Comparison of ENCODE assay signal across 7 mouse cellular contexts in genomic region chr15:7397446-7397817, GRCm38 (mm10). TPM values are rescaled to one million over a fixed set of nuclear protein-coding genes. Genes with fewer than 3 reads are reported as not detected.
DNase-seq lines count a peak whose midpoint lies in the region; ATAC-seq and TF ChIP-seq lines count a peak whose summit lies in the region.

No protein-coding gene starts in this region.

- no peaks in the 10 kb centered on the region for H3K4me1 ChIP-seq in cortical plate, adult 2 months (ENCODE audit: control insufficient read depth, insufficient read depth, low read length)
- peaks cover 8% of the 10 kb centered on the region for H3K4me1 ChIP-seq in embryonic facial prominence, embryonic 15.5 days
- H3K4me1 ChIP-seq in intestine, embryonic 15.5 days (replicated peaks): peaks cover 7% of the 10 kb centered on the region; the same call in 1 of the 2 replicates
- H3K4me1 ChIP-seq in midbrain, embryonic 12.5 days: peaks cover 6% of the 10 kb centered on the region; the same call in 1 of the 2 replicates

- no peak for TF ChIP-seq CTCF in cortical plate, adult 2 months (IDR thresholded peaks at IDR 0.05; ENCODE audit: extremely low read depth, insufficient read depth, low read length)

- peak overlapping the region; percentile 45 for H3K4me3 ChIP-seq in cortical plate, adult 2 months (ENCODE audit: insufficient read depth, low read length)
- H3K4me3 ChIP-seq in embryonic facial prominence, embryonic 15.5 days (replicated peaks): peak overlapping the region; percentile 53
- H3K4me3 ChIP-seq in intestine, embryonic 15.5 days (replicated peaks): peak overlapping the region; percentile 63
- H3K4me3 ChIP-seq in midbrain, embryonic 12.5 days: peak overlapping the region; percentile 56

- H3K9me3 ChIP-seq in embryonic facial prominence, embryonic 15.5 days (replicated peaks): no peaks in the 10 kb centered on the region
- H3K9me3 ChIP-seq in intestine, embryonic 15.5 days: no peaks in the 10 kb centered on the region
- H3K9me3 ChIP-seq in midbrain, embryonic 12.5 days: no peaks in the 10 kb centered on the region

- no peak for TF ChIP-seq POLR2A in cortical plate, adult 2 months (IDR thresholded peaks at IDR 0.05; ENCODE audit: extremely low read depth, insufficient read depth, low read length)

- WGBS in embryonic facial prominence, embryonic 15.5 days: 3% methylated on average over 8 of the region's 8 CpGs
- WGBS in intestine, embryonic 15.5 days: 1% methylated on average over 8 of the region's 8 CpGs
- WGBS in midbrain, embryonic 12.5 days: under 1% methylated on average over 8 of the region's 8 CpGs

- H3K9ac ChIP-seq in embryonic facial prominence, embryonic 15.5 days: peak overlapping the region; percentile 47
- H3K9ac ChIP-seq in intestine, embryonic 15.5 days: peak overlapping the region; percentile 76
- H3K9ac ChIP-seq in midbrain, embryonic 12.5 days (replicated peaks): peak overlapping the region; percentile 58; the same call in 1 of the 2 replicates

- DNase-seq in gastrocnemius, adult 8-10 months (ENCODE audit: low spot score in 2 of 2): no peak
- DNase-seq in left cerebral cortex, postnatal 4 days: no peak
- DNase-seq in ovary, postnatal 10 days (ENCODE audit: low spot score): no peak

- peak overlapping the region; percentile 93 for H3K4me2 ChIP-seq in embryonic facial prominence, embryonic 15.5 days (replicated peaks)
- peak overlapping the region; percentile 92 for H3K4me2 ChIP-seq in intestine, embryonic 15.5 days (replicated peaks)
- peak overlapping the region; percentile 97 for H3K4me2 ChIP-seq in midbrain, embryonic 12.5 days (replicated peaks)

- intact Hi-C loops in left cerebral cortex, postnatal 4 days (cut with DNase I): no loop called here

- H3K27ac ChIP-seq in cortical plate, adult 2 months (ENCODE audit: insufficient read depth, low read length): no peak overlapping the region
- H3K27ac ChIP-seq in embryonic facial prominence, embryonic 15.5 days (replicated peaks): peak overlapping the region; percentile 63
- H3K27ac ChIP-seq in intestine, embryonic 15.5 days: peak overlapping the region; percentile 87
- H3K27ac ChIP-seq in midbrain, embryonic 12.5 days (replicated peaks): no peak overlapping the region

- no peaks in the 10 kb centered on the region for H3K27me3 ChIP-seq in embryonic facial prominence, embryonic 15.5 days
- H3K27me3 ChIP-seq in intestine, embryonic 15.5 days (replicated peaks): no peaks in the 10 kb centered on the region
- H3K27me3 ChIP-seq in midbrain, embryonic 12.5 days: peaks cover 35% of the 10 kb centered on the region

- ATAC-seq in embryonic facial prominence, embryonic 15.5 days (ENCODE audit: insufficient number of reproducible peaks, low FRiP score, low TSS enrichment, low read depth): no peak
- ATAC-seq in intestine, embryonic 15.5 days: peak; percentile 69
- 0 out of 2 replicates have a peak, but pooled peaks have one; percentile 5 for ATAC-seq in midbrain, embryonic 12.5 days (ENCODE audit: low FRiP score, low read depth)

- no peaks in the 10 kb centered on the region for H3K36me3 ChIP-seq in embryonic facial prominence, embryonic 15.5 days
- H3K36me3 ChIP-seq in intestine, embryonic 15.5 days: no peaks in the 10 kb centered on the region
- no peaks in the 10 kb centered on the region for H3K36me3 ChIP-seq in midbrain, embryonic 12.5 days

RNA-seq across cellular contexts. Expression of gene Egflam, which starts 0.8 kb away (rescaled TPM):
- 2.1 and 3.0 TPM in 2 replicates for polyA plus RNA-seq in cortical plate, adult 2 months (2012; rRNA removed)
- polyA plus RNA-seq in embryonic facial prominence, embryonic 15.5 days (2015; fragmentation: Nextera tagmentation; extraction: Ambion mirVana): 15.2 and 17.8 TPM in 2 replicates
- polyA plus RNA-seq in intestine, embryonic 15.5 days (2015; fragmentation: Nextera tagmentation; extraction: Ambion mirVana): 21.5 and 24.8 TPM in 2 replicates
- 9.7 and 13.0 TPM in 2 replicates for polyA plus RNA-seq in midbrain, embryonic 12.5 days (2016; fragmentation: Nextera tagmentation; extraction: Ambion mirVana)
- total RNA-seq in gastrocnemius, adult 8-10 months (2022): 10 to 100 TPM; 14.2 to 21.0 (median 19.4) TPM
- 1 to 10 TPM; 5.7 to 9.6 TPM for total RNA-seq in left cerebral cortex, postnatal 4 days (2021)

Comparison
In these comparisons a context has a peak if more than half of its experiments do, and no peak if none do; other contexts are left out.
1. H3K27ac ChIP-seq: peak in embryonic facial prominence, embryonic 15.5 days (single experiment) and intestine, embryonic 15.5 days (single experiment); none in cortical plate, adult 2 months (single experiment) and midbrain, embryonic 12.5 days (single experiment).
2. Peak in every context shown above with its lines, with median percentiles within 50 percentile points of each other: H3K4me3 ChIP-seq, H3K4me2 ChIP-seq and H3K9ac ChIP-seq.